Mouse (Mus musculus): ENCODE results near the gene Stard8. TPM values are rescaled to one million over a fixed set of nuclear protein-coding genes. Genes with fewer than 3 reads are reported as not detected.
"Not testable (repeated sequence)": the region's sequence is repeated elsewhere in the genome, so short reads cannot be mapped to it uniquely, and the experiment has no call there.

Stard8 gene
- polyA plus RNA-seq (2015; fragmentation: Nextera tagmentation; extraction: Ambion mirVana) = 7.5 and 8.8 TPM in 2 replicates

DNA sequence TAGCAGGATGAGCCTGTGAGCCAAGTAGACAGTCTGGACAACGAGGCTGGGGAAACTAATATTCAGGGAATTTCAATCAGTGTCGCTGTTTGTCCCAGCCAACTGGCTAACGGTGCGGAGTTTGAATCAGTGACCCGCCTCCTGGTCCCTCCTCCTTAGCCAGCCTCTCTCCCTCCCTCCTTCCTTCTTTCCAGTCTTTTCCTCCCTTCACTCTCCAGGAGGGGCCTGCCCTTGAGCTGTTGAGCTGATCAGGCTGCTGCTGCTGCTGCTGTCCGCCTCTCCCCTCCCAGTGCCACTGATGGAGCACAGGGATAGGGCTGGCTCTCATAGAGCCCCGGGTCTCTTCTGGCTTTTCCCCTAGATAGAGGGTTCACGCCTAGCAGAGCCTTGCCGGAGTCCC is at the start of gene Stard8:
Gene Stard8 (plus strand): TSS at position 203 of the 400 bp plus-strand sequence.
- peak within 1 kb of the TSS; percentile 1 for H3K4me2 ChIP-seq (ENCODE audit: low read depth, low read length)
- H3K4me1 ChIP-seq (ENCODE audit: control insufficient read depth, insufficient read depth, low read length) = no peaks in the 10 kb centered on the region; the same call in 1 of the 2 replicates
- peak within 1 kb of the TSS; percentile 27 for H3K4me3 ChIP-seq (ENCODE audit: low read length)
- 57% methylated on average over 9 of the region's 9 CpGs for WGBS
- H3K27me3 ChIP-seq (replicated peaks; ENCODE audit: control insufficient read depth, insufficient read depth, low read length) = peaks cover 4% of the 10 kb centered on the region; the same call in 1 of the 2 replicates
- peak; percentile 83 for ATAC-seq
- H3K36me3 ChIP-seq (ENCODE audit: control insufficient read depth, insufficient read depth, low read length) = no peaks in the 10 kb centered on the region
- peak within 1 kb of the TSS; percentile 43 for H3K9ac ChIP-seq (ENCODE audit: low read depth, low read length)
- H3K9me3 ChIP-seq (ENCODE audit: control insufficient read depth, low read length) = no peaks in the 10 kb centered on the region
- peak within 1 kb of the TSS; percentile 18; the same call in 1 of the 2 replicates for H3K27ac ChIP-seq (ENCODE audit: low read length)

DNA sequence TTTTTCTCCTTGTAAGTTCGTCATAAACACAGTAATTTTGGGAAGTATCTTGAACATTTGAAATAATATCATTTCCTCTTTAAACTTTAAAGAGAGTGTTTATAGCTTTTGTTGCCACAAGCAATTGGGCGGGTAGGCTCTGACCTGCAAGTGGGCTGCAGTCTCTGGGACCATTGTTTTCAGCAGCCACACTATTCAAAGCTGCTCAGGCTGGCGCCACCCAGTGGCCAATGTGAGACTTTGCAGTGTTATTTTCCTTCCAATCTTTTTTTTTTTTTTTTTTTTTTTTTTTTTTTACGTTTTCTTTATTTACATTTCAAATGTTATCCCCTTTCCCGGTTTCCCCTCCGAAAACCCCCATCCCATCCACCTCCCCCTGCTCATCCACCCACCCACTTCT is 49.1 kb upstream of the Stard8 start:
- H3K4me1 ChIP-seq (ENCODE audit: control insufficient read depth, insufficient read depth, low read length) = no peaks in the 10 kb centered on the region
- 24% methylated on average over 5 of the region's 6 CpGs for WGBS
- no peak overlapping the region for H3K9ac ChIP-seq (ENCODE audit: low read depth, low read length)
- ATAC-seq = no peak
- H3K4me3 ChIP-seq (ENCODE audit: low read length) = no peak overlapping the region
- no peaks in the 10 kb centered on the region for H3K27me3 ChIP-seq (replicated peaks; ENCODE audit: control insufficient read depth, insufficient read depth, low read length)
- H3K9me3 ChIP-seq (ENCODE audit: control insufficient read depth, low read length) = no peaks in the 10 kb centered on the region
- H3K4me2 ChIP-seq (ENCODE audit: low read depth, low read length) = no peak overlapping the region
- no peak overlapping the region for H3K27ac ChIP-seq (ENCODE audit: low read length)
- H3K36me3 ChIP-seq (ENCODE audit: control insufficient read depth, insufficient read depth, low read length) = no peaks in the 10 kb centered on the region

DNA sequence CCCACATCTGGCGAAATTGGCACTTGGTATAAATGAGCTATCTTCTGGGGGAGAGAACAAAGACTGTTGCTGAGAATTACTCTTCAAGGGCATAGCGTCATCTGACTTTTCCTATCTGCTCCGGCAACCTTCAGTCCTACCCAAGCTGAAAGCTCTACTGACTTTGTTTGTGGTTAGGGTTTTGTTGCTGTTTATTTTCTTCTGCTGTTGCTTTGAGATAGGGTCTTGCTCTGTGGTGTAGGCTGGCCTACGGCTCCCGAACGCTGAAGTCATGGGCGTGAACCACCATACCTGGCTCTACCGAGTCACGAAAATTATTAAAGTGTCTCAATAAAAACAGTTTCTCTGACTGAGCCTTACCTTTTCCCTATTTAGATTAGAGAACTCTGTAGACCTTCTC is 44.8 kb upstream of the Stard8 start:
- Histone ChIP-seq H3K36me3 (ENCODE audit: control insufficient read depth, insufficient read depth, low read length) (no peaks in the 10 kb centered on the region), H3K9me3 (ENCODE audit: control insufficient read depth, low read length) (no peaks in the 10 kb centered on the region), H3K4me1 (ENCODE audit: control insufficient read depth, insufficient read depth, low read length) (no peaks in the 10 kb centered on the region), H3K27ac (ENCODE audit: low read length) (no peak overlapping the region), H3K9ac (ENCODE audit: low read depth, low read length) (no peak overlapping the region), H3K27me3 (replicated peaks; ENCODE audit: control insufficient read depth, insufficient read depth, low read length) (no peaks in the 10 kb centered on the region), H3K4me2 (ENCODE audit: low read depth, low read length) (no peak overlapping the region), H3K4me3 (ENCODE audit: low read length) (no peak overlapping the region)
- WGBS = 90% methylated on average over 9 of the region's 9 CpGs
- no peak for ATAC-seq

- 76% methylated on average over 4 of the region's 4 CpGs for WGBS
- Histone ChIP-seq H3K9me3 (ENCODE audit: control insufficient read depth, low read length) (no peaks in the 10 kb centered on the region), H3K4me2 (ENCODE audit: low read depth, low read length) (no peak overlapping the region), H3K4me1 (ENCODE audit: control insufficient read depth, insufficient read depth, low read length) (no peaks in the 10 kb centered on the region), H3K9ac (ENCODE audit: low read depth, low read length) (no peak overlapping the region), H3K36me3 (ENCODE audit: control insufficient read depth, insufficient read depth, low read length) (no peaks in the 10 kb centered on the region), H3K4me3 (ENCODE audit: low read length) (no peak overlapping the region), H3K27ac (ENCODE audit: low read length) (no peak overlapping the region), H3K27me3 (replicated peaks; ENCODE audit: control insufficient read depth, insufficient read depth, low read length) (no peaks in the 10 kb centered on the region)
- ATAC-seq = no peak
These were observed 44.0 kb upstream of the Stard8 start for GRCm38 (mm10) chrX:98959050-98959449.

DNA sequence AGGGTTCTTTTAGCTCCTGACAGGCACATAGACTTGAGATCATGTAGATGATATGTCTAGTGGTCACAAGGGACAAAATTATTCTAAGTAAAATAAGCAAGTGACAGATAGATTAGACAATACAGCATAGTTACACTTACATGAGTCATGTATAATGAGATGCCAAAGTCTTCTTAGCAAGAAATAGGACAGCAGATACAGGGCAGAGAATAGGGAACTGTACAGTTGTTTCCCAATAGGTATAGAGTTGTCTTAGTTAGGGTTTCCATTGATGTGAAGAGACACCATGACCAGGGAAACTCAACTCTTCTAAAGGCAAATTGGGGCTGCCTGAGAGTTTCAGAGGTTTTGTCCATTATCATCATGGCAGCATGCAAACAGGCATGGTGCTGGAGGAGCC is 39.3 kb upstream of the Stard8 start:
- Histone ChIP-seq H3K9ac (ENCODE audit: low read depth, low read length) (no peak overlapping the region), H3K27me3 (replicated peaks; ENCODE audit: control insufficient read depth, insufficient read depth, low read length) (peaks cover 3% of the 10 kb centered on the region; the same call in 1 of the 2 replicates)
- ATAC-seq = no peak

DNA sequence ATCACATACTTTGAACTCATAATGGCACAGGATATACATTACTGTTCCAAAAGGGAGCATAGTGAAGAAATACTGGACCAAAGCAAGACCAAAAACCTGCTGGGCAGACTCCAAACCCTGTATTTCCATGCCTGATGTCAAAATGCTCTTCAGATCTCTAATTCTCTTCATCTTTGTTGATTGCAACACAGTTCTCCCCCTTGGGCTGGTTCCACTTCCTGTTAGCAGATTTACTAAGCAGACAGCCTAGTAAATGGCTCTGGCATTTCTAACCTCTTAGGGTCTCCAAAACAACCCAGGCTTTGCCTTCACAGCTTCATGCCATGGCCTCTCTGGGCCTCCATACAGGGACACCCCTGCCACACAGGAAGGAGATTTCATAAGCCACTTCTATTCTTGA is 38.5 kb upstream of the Stard8 start:
- Histone ChIP-seq H3K4me1 (ENCODE audit: control insufficient read depth, insufficient read depth, low read length) (no peaks in the 10 kb centered on the region), H3K4me3 (ENCODE audit: low read length) (no peak overlapping the region), H3K27ac (ENCODE audit: low read length) (no peak overlapping the region), H3K9ac (ENCODE audit: low read depth, low read length) (no peak overlapping the region), H3K27me3 (replicated peaks; ENCODE audit: control insufficient read depth, insufficient read depth, low read length) (peaks cover 3% of the 10 kb centered on the region; the same call in 1 of the 2 replicates), H3K4me2 (ENCODE audit: low read depth, low read length) (no peak overlapping the region), H3K36me3 (ENCODE audit: control insufficient read depth, insufficient read depth, low read length) (no peaks in the 10 kb centered on the region), H3K9me3 (ENCODE audit: control insufficient read depth, low read length) (no peaks in the 10 kb centered on the region)
- no peak for ATAC-seq

More for the DNA sequence above, 39.3 kb upstream of the Stard8 start:
- no peak overlapping the region for H3K4me3 ChIP-seq (ENCODE audit: low read length)
- H3K4me1 ChIP-seq (ENCODE audit: control insufficient read depth, insufficient read depth, low read length) = no peaks in the 10 kb centered on the region
- no peak overlapping the region for H3K27ac ChIP-seq (ENCODE audit: low read length)
- H3K9me3 ChIP-seq (ENCODE audit: control insufficient read depth, low read length) = no peaks in the 10 kb centered on the region
- no peaks in the 10 kb centered on the region for H3K36me3 ChIP-seq (ENCODE audit: control insufficient read depth, insufficient read depth, low read length)
- no peak overlapping the region for H3K4me2 ChIP-seq (ENCODE audit: low read depth, low read length)

GRCm38 (mm10) chrX:98986611-98987010 is 16.4 kb upstream of the Stard8 start:
- WGBS = 56% methylated on average over 5 of the region's 5 CpGs

DNA sequence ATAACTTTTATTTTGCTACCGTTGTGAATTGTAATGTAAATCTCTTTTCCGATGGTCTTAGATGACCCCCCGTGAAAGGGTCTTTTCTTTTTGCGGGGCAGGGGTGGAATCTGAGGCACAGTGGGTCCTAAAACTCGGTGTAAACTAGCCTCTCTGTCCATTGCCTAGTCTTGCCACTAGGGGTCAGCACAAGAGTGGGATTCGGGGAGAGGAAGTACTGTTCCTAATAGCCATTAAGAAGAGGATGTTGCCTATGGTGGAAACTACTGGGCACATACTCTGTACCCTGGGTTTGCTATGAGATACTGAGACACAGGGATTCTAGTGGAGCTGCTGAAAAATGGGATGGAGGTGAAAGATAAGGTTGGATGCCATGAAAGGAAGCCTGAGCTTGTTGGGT is 13.5 kb upstream of the Stard8 start:
- no peaks in the 10 kb centered on the region for H3K4me1 ChIP-seq (ENCODE audit: control insufficient read depth, insufficient read depth, low read length)
- H3K4me2 ChIP-seq (ENCODE audit: low read depth, low read length) = no peak overlapping the region
- H3K4me3 ChIP-seq (ENCODE audit: low read length) = no peak overlapping the region
- no peaks in the 10 kb centered on the region for H3K27me3 ChIP-seq (replicated peaks; ENCODE audit: control insufficient read depth, insufficient read depth, low read length)
- H3K9me3 ChIP-seq (ENCODE audit: control insufficient read depth, low read length) = no peaks in the 10 kb centered on the region
- H3K9ac ChIP-seq (ENCODE audit: low read depth, low read length) = no peak overlapping the region
- ATAC-seq = no peak
- no peaks in the 10 kb centered on the region for H3K36me3 ChIP-seq (ENCODE audit: control insufficient read depth, insufficient read depth, low read length)
- H3K27ac ChIP-seq (ENCODE audit: low read length) = no peak overlapping the region
- WGBS = 35% methylated on average over 6 of the region's 6 CpGs

More at GRCm38 (mm10) chrX:98986611-98987010, 16.4 kb upstream of the Stard8 start:
- not testable (repeated sequence) for H3K9me3 ChIP-seq (ENCODE audit: control insufficient read depth, low read length); H3K9ac ChIP-seq (ENCODE audit: low read depth, low read length); H3K4me2 ChIP-seq (ENCODE audit: low read depth, low read length); H3K4me1 ChIP-seq (ENCODE audit: control insufficient read depth, insufficient read depth, low read length); H3K27ac ChIP-seq (ENCODE audit: low read length); ATAC-seq; H3K36me3 ChIP-seq (ENCODE audit: control insufficient read depth, insufficient read depth, low read length); H3K4me3 ChIP-seq (ENCODE audit: low read length); H3K27me3 ChIP-seq (replicated peaks; ENCODE audit: control insufficient read depth, insufficient read depth, low read length)

- no peaks in the 10 kb centered on the region for H3K36me3 ChIP-seq (ENCODE audit: control insufficient read depth, insufficient read depth, low read length)
- H3K27ac ChIP-seq (ENCODE audit: low read length) = no peak overlapping the region
- no peak overlapping the region for H3K9ac ChIP-seq (ENCODE audit: low read depth, low read length)
- H3K4me1 ChIP-seq (ENCODE audit: control insufficient read depth, insufficient read depth, low read length) = no peaks in the 10 kb centered on the region; the same call in 1 of the 2 replicates
- peaks cover 4% of the 10 kb centered on the region; the same call in 1 of the 2 replicates for H3K27me3 ChIP-seq (replicated peaks; ENCODE audit: control insufficient read depth, insufficient read depth, low read length)
- ATAC-seq = no peak
- H3K4me2 ChIP-seq (ENCODE audit: low read depth, low read length) = no peak overlapping the region
- WGBS = 61% methylated on average over 6 of the region's 6 CpGs
- H3K4me3 ChIP-seq (ENCODE audit: low read length) = no peak overlapping the region
- H3K9me3 ChIP-seq (ENCODE audit: control insufficient read depth, low read length) = no peaks in the 10 kb centered on the region
These were observed 983 bp upstream of the Stard8 start for GRCm38 (mm10) chrX:99002065-99002464.

DNA sequence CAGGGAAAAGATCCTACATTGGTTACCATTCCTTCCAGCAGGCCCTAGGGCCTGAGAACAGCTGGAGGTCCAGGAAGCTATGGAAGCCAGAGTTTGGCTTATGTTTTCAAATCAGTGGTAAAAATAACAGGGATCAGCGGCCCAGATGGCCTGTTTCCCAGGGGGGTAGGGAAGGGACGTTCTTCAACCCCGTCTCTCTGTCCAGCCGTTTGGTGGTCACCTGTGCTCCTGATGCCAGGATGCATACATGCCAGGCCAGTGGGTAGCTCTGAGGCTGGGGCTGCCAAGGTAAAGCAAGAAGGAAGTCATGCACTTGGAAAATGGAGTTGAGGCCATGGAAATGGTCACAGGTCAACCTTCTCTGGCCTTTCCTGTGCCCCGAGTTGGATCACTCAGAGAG is 7.5 kb downstream of the Stard8 start:
- no peak overlapping the region for H3K4me2 ChIP-seq (ENCODE audit: low read depth, low read length)
- H3K9ac ChIP-seq (ENCODE audit: low read depth, low read length) = no peak overlapping the region
- H3K27ac ChIP-seq (ENCODE audit: low read length) = no peak overlapping the region
- WGBS = 87% methylated on average over 5 of the region's 5 CpGs
- H3K4me1 ChIP-seq (ENCODE audit: control insufficient read depth, insufficient read depth, low read length) = no peaks in the 10 kb centered on the region
- no peak overlapping the region for H3K4me3 ChIP-seq (ENCODE audit: low read length)
- no peaks in the 10 kb centered on the region for H3K27me3 ChIP-seq (replicated peaks; ENCODE audit: control insufficient read depth, insufficient read depth, low read length)
- no peaks in the 10 kb centered on the region for H3K9me3 ChIP-seq (ENCODE audit: control insufficient read depth, low read length)
- H3K36me3 ChIP-seq (ENCODE audit: control insufficient read depth, insufficient read depth, low read length) = no peaks in the 10 kb centered on the region
- no peak for ATAC-seq

Data from intestine, embryonic 16.5 days (tissue).